Mouse (Mus musculus) E14TG2a.4 (cell line): ENCODE measurements at regions not wholly inside any gene's neighbourhood (a gene's known extent, or its start where the extent isn't known, plus 50 kb on each side); places are given as distances from the start of the nearest gene placed in this dataset.

Experiments
- H3K27me3 ChIP-seq: 2 replicates; pipeline ENCODE4 v1.6.1; 2014; ENCODE audit warnings: low read length, control low read depth; ENCODE audit not compliant: insufficient read depth
- H3K36me3 ChIP-seq: 2 replicates; pipeline ENCODE4 v1.6.1; 2014; ENCODE audit warnings: low read length, control low read depth; ENCODE audit not compliant: insufficient read depth
- H3K4me1 ChIP-seq: replicated peaks from 2 replicates; pipeline ENCODE4 v1.6.1; 2014; ENCODE audit warnings: low read depth, low read length, control low read depth
- H3K4me3 ChIP-seq: replicated peaks from 2 replicates; pipeline ENCODE4 v1.5.1; 2014; ENCODE audit warnings: mild to moderate bottlenecking, low read length
- H3K9me3 ChIP-seq: 2 replicates; pipeline ENCODE4 v1.6.1; 2014; ENCODE audit warnings: low read length, control low read depth
- CTCF ChIP-seq: conservative IDR thresholded peaks from 2 replicates; pipeline ENCODE4 v1.5.1; 2014; ENCODE audit warnings: low read length
- NANOG ChIP-seq: IDR thresholded peaks from 2 replicates; pipeline ENCODE4 v1.6.1; 2014; ENCODE audit warnings: borderline replicate concordance, low read length, mixed read lengths
- POU5F1 ChIP-seq: IDR thresholded peaks from 2 replicates; pipeline ENCODE4 v1.6.1; 2014; ENCODE audit warnings: low read length, borderline replicate concordance

DNA sequence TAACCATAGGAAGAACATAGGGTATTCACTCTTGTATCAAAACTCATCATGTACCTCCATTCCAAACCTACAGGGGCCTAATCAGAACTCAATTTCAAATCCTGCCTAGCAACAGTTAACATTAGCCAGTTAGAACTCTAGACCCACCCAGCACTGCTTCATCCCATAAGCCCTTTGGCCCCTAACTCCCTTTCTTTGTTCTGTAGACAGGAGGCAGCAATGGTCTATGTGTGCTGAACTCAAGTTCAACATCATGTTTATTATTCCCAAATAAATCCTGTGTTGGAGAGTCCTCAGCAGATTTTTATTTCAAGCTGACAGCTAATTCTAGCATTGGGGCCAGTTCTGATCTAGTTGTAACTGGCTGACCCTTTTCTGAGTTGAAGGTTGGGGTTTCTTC, 112.2 kb downstream of the Ipo8 start:
- Histone ChIP-seq H3K9me3 (no peaks in the 10 kb centered on the region), H3K27me3 (no peaks in the 10 kb centered on the region), H3K36me3 (no peaks in the 10 kb centered on the region), H3K4me3 (no peak overlapping the region), H3K4me1 (no peaks in the 10 kb centered on the region)
- no peak for TF ChIP-seq POU5F1
- no peak for TF ChIP-seq CTCF
- no peak for TF ChIP-seq NANOG

DNA sequence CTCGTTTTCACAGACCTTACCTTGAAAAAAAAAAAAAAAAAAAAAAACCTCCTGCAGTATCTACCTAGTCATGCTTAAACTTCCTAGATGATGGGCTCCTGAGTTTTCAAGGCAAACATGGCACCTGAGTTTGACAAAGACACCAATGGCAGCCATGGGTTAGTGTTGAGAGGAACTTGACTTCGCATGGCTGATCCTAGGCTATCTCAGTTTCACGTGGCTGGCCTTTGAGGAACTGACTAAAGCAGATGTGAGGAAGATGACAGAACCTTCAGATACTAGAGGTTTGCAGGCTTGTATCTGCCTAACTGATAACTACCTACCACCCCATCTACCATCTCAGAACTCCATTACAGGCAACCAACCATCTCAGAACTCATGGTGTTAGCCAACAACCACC, 120.9 kb downstream of the Ipo8 start:
- Histone ChIP-seq H3K9me3 (0 out of 2 replicates have a peak, but pooled peaks cover 3% of the 10 kb centered on the region), H3K27me3 (no peaks in the 10 kb centered on the region), H3K4me1 (no peaks in the 10 kb centered on the region), H3K4me3 (no peak overlapping the region), H3K36me3 (no peaks in the 10 kb centered on the region)
- TF ChIP-seq NANOG: no peak
- no peak for TF ChIP-seq POU5F1
- no peak for TF ChIP-seq CTCF

DNA sequence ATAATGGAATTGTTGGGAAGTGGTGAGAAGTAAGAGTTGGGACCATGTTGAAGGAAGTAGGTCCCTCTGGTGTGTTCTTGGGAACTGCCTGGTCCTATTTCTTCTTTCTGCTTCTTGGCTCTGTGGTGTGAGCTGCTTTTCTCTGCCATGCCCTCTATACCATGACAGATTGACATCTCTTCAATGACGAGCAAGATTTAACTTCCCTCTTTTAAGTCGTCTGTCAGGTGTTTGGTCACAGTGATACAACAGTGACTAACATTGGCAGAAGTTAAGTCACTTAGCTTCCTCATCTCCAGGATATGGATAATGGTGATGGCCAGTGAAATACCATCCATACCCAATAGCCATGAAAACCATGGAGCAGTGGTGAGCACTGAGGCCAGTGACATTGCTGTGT, 122.9 kb downstream of the Ipo8 start:
- 0 out of 2 replicates have a peak, but pooled peaks cover 3% of the 10 kb centered on the region for H3K9me3 ChIP-seq
- H3K4me3 ChIP-seq: no peak overlapping the region
- TF ChIP-seq POU5F1 (no peak), NANOG (no peak), CTCF (no peak)
- no peaks in the 10 kb centered on the region for H3K27me3 ChIP-seq
- H3K4me1 ChIP-seq: no peaks in the 10 kb centered on the region
- no peaks in the 10 kb centered on the region for H3K36me3 ChIP-seq

DNA sequence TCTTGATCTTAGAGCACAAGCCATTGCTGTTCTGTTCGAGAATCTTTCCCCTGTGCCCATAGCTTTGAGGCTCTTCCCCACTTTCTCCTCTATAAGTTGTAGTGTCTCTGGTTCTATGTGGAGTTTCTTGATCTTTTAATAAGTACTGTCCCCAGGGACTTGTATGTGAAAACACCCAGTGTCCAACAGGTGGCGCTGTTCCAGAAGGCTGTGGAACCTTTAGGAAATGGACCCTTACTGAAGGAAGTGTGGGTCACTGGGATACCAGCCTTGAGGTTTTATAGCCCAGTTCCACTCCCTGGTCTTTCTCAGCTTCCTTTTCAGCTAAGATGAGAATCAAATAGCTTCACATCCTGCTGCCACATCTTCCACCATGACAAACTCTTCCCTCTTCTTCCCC, 125.6 kb downstream of the Ipo8 start:
- peak; percentile 89 for TF ChIP-seq CTCF
- TF ChIP-seq NANOG: no peak
- no peak for TF ChIP-seq POU5F1
- Histone ChIP-seq H3K36me3 (no peaks in the 10 kb centered on the region), H3K4me1 (no peaks in the 10 kb centered on the region)

DNA sequence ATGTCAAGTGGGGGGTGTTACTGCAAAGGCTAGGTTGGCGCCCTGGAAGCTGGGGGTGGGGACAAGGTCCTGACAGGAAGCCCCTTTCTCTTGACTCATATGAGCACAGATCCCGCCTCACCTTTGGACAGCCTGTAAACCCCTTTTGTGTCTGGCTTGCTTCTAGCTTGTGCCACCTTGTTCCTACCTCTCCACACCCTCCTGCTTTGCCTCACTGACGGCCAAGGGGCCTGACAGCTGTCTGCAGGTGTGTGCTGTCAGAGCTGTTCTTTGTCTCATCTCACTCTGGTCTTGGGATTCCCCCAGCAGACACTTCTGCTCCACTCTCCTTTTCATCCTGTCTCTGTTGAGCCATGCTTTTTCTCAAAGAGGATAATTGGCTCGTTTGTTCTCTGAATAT, 137.9 kb downstream of the Ipo8 start:
- H3K4me3 ChIP-seq: no peak overlapping the region
- H3K9me3 ChIP-seq: no peaks in the 10 kb centered on the region
- H3K4me1 ChIP-seq: no peaks in the 10 kb centered on the region
- no peaks in the 10 kb centered on the region for H3K27me3 ChIP-seq
- TF ChIP-seq CTCF: no peak
- TF ChIP-seq POU5F1: no peak
- no peak for TF ChIP-seq NANOG
- H3K36me3 ChIP-seq: no peaks in the 10 kb centered on the region

More for the DNA sequence above, 125.6 kb downstream of the Ipo8 start:
- Histone ChIP-seq H3K4me3 (no peak overlapping the region), H3K27me3 (no peaks in the 10 kb centered on the region), H3K9me3 (no peaks in the 10 kb centered on the region)

DNA sequence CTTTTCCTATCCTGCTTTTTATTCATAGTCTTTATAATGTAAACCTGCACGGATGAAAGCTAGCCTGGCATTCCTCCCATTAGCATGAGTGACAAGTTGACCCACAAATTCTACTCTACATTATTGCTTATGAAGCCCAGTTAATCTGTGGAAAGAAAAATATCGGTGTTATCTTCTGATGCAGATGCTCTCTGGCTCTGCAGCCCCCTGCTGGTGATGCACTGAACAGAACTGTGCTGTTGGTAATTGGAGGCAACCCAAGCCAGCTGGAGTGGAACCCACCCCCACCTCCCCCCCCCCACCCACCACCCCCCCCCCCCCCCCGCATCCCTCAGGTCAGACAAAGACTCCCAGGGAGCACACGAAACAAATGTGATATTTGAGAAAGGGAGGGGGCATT, 143.5 kb downstream of the Ipo8 start:
- H3K4me1 ChIP-seq: no peaks in the 10 kb centered on the region
- H3K4me3 ChIP-seq: no peak overlapping the region
- no peaks in the 10 kb centered on the region for H3K27me3 ChIP-seq
- TF ChIP-seq POU5F1 (no peak), NANOG (no peak), CTCF (peak; percentile 35)
- H3K36me3 ChIP-seq: no peaks in the 10 kb centered on the region
- H3K9me3 ChIP-seq: no peaks in the 10 kb centered on the region

DNA sequence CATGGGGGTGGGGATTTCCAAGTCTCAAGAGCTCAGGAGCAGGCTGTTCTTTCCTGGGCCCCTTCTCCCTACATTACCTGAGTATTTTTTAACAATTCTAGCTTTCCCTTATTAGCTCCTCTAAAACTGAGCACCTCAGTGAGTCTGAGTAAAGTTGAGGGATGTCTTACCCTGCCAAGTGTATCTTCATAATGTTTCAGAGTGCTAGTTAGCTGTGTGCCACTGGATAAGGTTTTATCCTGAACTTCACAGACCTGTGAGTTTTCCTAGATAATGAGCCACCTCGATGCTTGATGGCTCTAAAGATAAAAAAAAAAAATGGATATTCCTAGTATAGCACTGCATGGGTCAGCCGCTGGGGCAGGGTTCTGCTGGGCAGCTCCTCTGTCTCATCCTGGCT, 171.1 kb downstream of the Ipo8 start:
- no peaks in the 10 kb centered on the region for H3K27me3 ChIP-seq
- no peaks in the 10 kb centered on the region for H3K9me3 ChIP-seq
- H3K4me1 ChIP-seq: no peaks in the 10 kb centered on the region
- no peaks in the 10 kb centered on the region for H3K36me3 ChIP-seq
- no peak for TF ChIP-seq POU5F1
- no peak for TF ChIP-seq NANOG
- TF ChIP-seq CTCF: no peak
- H3K4me3 ChIP-seq: no peak overlapping the region

DNA sequence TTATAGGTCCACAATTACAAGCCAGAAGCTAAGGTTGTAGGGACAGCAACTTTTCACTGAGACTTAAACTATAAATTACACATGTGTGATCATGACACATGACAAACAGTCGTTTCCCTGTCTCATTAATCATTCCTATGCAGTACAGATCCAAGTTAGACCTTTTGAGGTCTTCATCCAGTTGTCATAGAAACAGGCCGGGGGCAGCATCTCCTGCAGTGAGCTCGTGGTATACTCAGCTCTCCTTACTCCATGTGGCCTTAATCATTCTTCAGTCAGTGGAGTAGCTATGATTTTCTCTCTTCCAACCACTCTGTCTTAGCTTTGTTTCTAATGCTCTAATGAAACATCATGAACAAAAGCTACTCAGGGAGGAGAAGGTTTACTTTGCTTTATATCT, 178.1 kb downstream of the Ipo8 start:
- H3K27me3 ChIP-seq: no peaks in the 10 kb centered on the region

DNA sequence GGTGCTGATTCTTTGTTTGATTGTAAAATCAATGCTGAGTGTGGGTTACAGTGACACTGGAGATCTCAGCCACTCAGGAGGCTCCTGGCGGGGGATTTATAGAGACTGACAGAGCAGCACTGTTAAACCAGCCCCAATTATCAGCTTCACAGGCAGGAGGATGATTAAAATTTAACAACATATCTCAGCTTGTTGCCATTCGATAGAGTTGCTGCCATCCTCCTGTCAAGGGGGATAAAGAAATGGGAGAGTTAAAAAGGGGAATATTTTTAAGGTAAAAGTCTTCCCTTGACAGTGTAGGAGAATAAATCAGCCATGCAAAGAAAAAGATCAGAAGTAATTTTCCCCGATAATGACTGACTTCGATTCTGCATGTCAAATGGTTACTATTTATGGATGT, 178.8 kb downstream of the Ipo8 start:
- Histone ChIP-seq H3K4me3 (no peak overlapping the region), H3K36me3 (no peaks in the 10 kb centered on the region), H3K9me3 (no peaks in the 10 kb centered on the region), H3K27me3 (no peaks in the 10 kb centered on the region), H3K4me1 (peaks cover 6% of the 10 kb centered on the region; the same call in 1 of the 2 replicates)
- TF ChIP-seq CTCF (no peak), NANOG (no peak), POU5F1 (no peak)

More for the DNA sequence above, 178.1 kb downstream of the Ipo8 start:
- no peaks in the 10 kb centered on the region for H3K36me3 ChIP-seq
- no peaks in the 10 kb centered on the region for H3K4me1 ChIP-seq
- TF ChIP-seq CTCF (no peak), NANOG (no peak), POU5F1 (no peak)
- H3K4me3 ChIP-seq: no peak overlapping the region
- no peaks in the 10 kb centered on the region for H3K9me3 ChIP-seq
